Mouse (Mus musculus): ENCODE measurements around the gene Slf2.

Gene Slf2

DNA sequence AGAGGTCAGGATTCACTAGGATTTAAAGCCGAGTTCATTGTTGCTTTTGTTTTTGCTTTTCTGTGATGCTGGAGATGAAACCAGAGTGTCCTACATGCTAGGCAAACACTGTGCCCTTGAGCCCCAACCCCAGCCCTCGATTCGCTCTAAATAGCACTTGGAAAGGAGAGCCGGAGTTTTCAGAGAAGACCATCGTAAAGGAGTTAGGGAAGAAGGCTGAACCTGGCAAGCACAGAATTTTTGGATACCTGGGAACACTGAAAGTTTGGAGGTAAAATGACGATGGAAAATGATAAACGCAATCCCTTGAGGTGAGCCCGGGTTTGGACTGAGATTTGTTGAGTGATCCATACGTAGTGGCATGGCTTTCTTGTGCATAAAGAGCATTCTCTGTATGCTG lies 57.4 kb downstream of the Slf2 start:
- CTCF ChIA-PET = interaction anchor here in 3 of 4 experiments (0.7 to 4.7 kb wide), 7 partner anchors 14 to 43 kb away, joined by 3 to 28 read pairs (median 5); partner anchors contain the start of genes Mrpl43 (in 2 of the 3) and Twnk (in 1 of the 3)

DNA sequence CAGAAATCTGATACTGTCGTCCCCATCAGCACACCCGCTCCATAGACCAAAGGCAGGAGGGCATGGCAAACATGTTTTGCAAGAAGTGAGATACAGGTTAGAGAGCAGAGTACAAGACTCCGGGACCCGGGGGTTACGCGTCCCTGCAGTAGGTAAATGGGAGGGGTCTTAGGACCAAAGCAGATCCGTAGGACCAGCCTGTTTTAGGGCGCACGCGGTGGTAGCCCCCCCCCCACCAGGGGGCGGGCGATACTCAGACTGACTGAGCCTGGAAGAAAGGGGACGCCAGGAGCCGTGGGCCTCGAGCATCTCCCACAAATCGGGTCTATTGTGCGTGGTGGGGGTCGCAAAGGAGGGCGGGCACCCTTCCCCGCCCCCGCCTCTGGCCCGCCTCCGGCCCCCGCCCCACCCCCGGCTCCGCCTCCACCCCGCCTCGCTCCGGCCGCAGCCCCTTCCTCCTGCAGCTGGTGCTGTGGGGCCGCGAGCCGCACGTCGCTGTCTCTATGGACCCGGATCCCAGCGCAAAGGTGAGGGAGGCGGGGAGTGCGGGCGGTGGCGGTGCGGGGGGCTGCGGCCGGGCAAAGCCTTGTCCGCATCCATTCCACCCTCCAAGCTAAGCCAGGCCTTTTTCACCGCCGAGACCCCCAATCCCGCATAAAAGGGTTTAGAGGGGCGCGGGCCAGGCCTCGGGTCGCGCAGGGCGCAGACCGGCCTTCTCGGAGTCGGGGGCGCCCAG lies 58.0 kb downstream of the Slf2 start, which contains the start of gene Sema4g:
Sema4g (plus strand) TSS at position 271 of the 736 bp plus-strand sequence.
- POLR2A ChIA-PET = interaction anchor here in 3 of 4 experiments (0.6 to 6.4 kb wide), 14 partner anchors 13 to 504 kb away, joined by 3 to 29 read pairs (median 4); partner anchors contain the start of genes Mrpl43 (in 2 of the 3), Twnk (in 2 of the 3) and Slf2 (in 1 of the 3)
- CTCF ChIA-PET = interaction anchor here (0.6 to 4.7 kb wide), 14 partner anchors 8 to 1256 kb away, joined by 3 to 28 read pairs (median 4); partner anchors contain the start of genes Mrpl43 (in 2 of the 4) and Twnk (in 1 of the 4)

More for the DNA sequence above, 57.4 kb downstream of the Slf2 start:
- POLR2A ChIA-PET = interaction anchor here in 2 of 4 experiments (0.9 to 6.4 kb wide), 7 partner anchors 18 to 53 kb away, joined by 3 to 29 read pairs (median 5); partner anchors contain the start of genes Mrpl43 (in 2 of the 2) and Twnk (in 2 of the 2)

DNA sequence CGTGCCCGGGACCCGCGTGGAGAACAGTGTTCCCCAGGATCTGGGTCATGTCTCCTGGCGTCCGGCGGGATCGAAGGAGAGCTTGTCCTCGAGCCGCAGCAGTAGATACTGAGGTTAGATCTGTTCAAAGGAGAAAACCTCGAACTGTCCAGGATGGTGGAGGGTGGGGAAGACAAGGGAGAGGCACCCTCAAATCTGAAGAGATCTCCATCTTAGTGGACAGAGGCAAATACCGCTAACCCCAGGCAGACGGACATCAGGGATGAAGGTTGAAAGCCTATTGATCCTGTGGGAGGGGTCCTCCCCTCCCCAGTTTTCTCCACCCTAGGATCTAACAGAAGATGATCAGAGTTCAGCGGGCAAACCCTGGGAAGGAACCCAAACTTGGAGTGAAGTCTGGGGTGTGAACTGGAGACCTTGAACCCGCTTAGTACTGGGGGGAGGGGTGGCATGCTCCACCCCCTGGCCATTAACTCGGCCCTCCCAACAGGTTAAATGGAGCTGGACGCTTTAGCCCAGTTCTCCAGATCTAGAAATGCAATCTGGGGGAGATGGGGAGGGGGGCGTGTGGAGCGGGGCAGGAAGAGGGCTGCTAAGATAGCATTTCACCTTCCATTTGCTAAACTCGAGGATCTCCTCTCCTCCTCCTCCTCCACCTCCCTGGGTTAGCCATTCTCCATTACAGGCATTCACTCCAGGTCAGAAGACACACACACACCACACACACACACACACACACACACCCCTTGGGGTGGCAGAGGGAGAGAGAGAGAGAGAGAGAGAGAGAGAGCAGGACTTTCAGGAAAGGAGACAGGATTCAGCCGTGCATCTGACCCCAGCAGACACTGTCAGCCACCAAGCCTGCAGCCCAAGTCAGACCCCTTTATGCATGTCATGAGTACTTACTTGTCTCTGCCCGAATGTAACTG lies 58.9 kb downstream of the Slf2 start:
- ChIA-PET POLR2A (interaction anchor here in 3 of 4 experiments (0.6 to 6.4 kb wide), 12 partner anchors 12 to 505 kb away, joined by 3 to 29 read pairs (median 4); partner anchors contain the start of genes Mrpl43 (in 2 of the 3), Twnk (in 2 of the 3) and Slf2 (in 1 of the 3)), CTCF (interaction anchor here in 3 of 4 experiments (0.6 to 4.7 kb wide), 12 partner anchors 9 to 1255 kb away, joined by 3 to 28 read pairs (median 4); partner anchors contain the start of gene Mrpl43 (in 1 of the 3))

DNA sequence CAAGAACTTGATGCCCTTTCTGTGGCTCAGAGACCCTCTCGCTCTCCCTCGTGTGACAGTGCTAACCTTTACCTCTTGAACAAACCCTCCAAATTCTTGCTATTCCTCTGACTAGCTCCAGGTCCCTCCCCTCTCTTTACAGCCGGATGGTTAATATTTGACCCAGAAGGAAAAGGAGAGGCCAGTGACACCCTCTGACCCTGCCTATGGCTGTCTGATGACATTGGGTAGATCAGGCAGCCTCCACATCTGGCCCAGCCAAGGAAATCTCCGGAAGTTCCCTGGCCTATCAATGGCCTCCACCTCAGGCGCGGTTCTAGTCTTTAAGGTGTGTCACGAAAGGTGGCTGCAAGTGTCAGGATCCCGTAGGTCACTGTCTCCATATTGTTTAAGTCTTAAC lies 60.1 kb downstream of the Slf2 start:
- CTCF ChIA-PET = interaction anchor here in 2 of 4 experiments (1.0 to 4.7 kb wide), 4 partner anchors 21 to 84 kb away, joined by 3 to 28 read pairs (median 6); partner anchors contain the start of gene Kazald1 (in 1 of the 2)
- POLR2A ChIA-PET = interaction anchor here (0.5 to 6.5 kb wide), 13 partner anchors 8 to 329 kb away, joined by 3 to 63 read pairs (median 4); partner anchors contain the start of genes Twnk (in 3 of the 4), Mrpl43 (in 2 of the 4) and Lzts2 (in 1 of the 4)

DNA sequence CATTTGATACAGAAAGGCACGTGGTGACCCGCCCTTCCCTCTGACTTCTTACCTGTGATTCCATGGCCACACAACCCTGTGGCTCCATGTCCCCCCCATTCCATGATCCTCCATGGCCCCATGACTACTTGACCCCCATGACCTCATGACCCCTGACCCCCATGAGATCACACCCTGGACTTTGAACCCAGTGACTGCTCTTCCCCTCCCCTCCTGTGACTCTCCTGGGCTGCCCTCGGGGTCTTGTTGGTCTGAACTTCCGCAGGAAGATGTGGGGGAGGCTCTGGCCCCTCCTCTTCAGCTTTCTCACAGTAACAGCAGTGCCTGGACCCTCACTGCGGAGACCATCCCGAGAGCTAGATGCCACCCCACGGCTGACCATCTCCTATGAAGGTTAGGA lies 61.3 kb downstream of the Slf2 start:
- POLR2A ChIA-PET = interaction anchor here in 3 of 4 experiments (0.6 to 6.5 kb wide), 12 partner anchors 9 to 61 kb away, joined by 3 to 63 read pairs (median 5); partner anchors contain the start of genes Twnk (in 3 of the 3), Mrpl43 (in 2 of the 3) and Lzts2 (in 1 of the 3)
- CTCF ChIA-PET = interaction anchor here in 3 of 4 experiments (0.5 to 4.7 kb wide), 8 partner anchors 11 to 106 kb away, joined by 3 to 28 read pairs (median 4); partner anchors contain the start of gene Kazald1 (in 1 of the 3)

DNA sequence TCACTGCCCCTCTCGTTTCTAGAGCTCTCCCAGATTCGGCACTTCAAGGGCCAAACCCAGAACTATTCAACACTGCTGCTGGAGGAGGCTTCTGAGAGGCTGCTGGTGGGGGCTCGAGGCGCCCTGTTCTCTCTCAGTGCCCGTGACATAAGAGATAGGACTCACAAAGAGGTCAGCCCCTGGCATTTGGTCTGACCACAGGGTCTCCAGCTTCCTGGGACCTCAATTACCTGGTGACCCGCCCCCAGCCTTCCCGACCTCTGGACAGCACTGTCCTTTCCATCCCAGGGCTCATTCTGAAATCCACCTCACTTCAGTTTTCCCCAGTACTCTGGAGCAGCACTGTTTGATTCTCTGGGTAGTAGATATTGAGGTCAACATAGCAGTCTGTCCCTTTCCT lies 61.8 kb downstream of the Slf2 start:
- POLR2A ChIA-PET = interaction anchor here in 2 of 4 experiments (0.8 to 6.5 kb wide), 10 partner anchors 9 to 61 kb away, joined by 3 to 63 read pairs (median 6); partner anchors contain the start of genes Twnk (in 2 of the 2) and Mrpl43 (in 1 of the 2)
- CTCF ChIA-PET = interaction anchor here in 3 of 4 experiments (0.6 to 4.7 kb wide), 4 partner anchors 11 to 64 kb away, joined by 3 to 28 read pairs (median 6); no protein-coding TSS in a partner anchor

DNA sequence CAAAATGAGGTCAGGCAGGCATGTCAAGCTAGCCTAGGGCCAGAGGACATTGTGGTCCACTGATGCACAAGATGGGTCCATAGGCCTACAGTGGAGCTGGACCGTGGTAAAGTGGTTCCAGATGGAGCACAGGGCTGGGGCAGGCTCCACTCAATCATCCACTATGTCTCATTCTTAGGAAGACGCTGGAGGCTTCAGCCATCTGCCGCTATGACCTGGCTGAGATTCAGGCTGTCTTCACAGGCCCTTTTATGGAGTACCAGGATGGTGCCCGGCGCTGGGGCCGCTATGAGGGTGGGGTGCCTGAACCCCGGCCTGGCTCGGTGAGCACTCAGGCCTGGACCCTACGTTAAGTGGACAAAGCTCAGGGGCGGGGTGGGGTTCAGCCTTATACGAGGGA lies 66.8 kb downstream of the Slf2 start:
- CTCF ChIA-PET = interaction anchor here in 3 of 4 experiments (0.6 to 1.4 kb wide), 4 partner anchors 34 to 62 kb away, joined by 3 to 5 read pairs (median 4); no protein-coding TSS in a partner anchor
- POLR2A ChIA-PET = interaction anchor here in 2 of 4 experiments (1.2 to 1.6 kb wide), 4 partner anchors 9 to 67 kb away, joined by 3 to 4 read pairs (median 3); partner anchors contain the start of genes Mrpl43 (in 1 of the 2) and Slf2 (in 1 of the 2)

DNA sequence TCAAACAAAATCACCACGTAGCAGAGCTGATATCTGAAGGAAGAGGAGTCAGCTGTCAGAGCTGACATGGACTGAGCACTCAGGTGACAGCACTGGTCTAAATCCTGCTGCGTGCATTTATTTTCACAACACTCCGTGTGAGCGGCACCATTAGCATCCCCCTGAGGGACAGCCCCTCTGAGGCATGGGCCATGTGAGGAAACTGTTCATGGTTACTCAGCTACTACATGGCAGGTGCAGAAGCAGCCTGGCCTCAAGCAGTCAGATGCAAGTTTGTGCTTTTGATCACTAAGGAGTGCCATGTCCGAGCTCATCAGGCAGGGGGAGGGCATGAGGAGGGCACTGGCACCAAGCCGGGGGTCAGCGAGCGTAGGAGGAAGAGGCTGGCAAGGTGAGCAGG lies 68.7 kb downstream of the Slf2 start:
- ChIA-PET POLR2A (interaction anchor here in 1 of 4 experiments (0.9 to 8.6 kb wide), 3 partner anchors 13 to 69 kb away, joined by 3 to 141 read pairs (median 4); partner anchors contain the start of genes Lzts2 and Slf2), CTCF (interaction anchor here in 2 of 4 experiments (0.6 to 2.8 kb wide), 3 partner anchors 31 to 279 kb away, joined by 4 to 14 read pairs (median 7); no protein-coding TSS in a partner anchor)

DNA sequence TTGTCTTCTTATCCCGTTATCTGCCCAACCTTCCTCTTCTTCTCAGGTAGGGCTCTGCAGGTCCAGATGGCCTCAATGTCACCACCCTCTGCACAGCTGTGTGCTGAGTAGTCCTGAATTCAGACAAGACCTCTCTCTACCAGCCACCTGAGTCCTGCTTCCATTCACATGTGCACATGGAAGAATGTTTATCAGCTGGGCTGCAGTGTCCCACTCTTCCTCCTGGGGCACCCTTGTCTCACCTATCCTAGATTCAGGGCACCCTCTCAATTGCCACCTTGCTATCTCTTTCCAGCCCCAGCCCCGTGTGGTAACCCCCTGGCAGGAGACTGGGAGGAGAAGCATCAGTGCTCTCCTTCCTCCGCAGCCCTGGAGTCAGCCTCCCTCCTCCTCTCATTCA lies 71.3 kb downstream of the Slf2 start:
- CTCF ChIA-PET = interaction anchor here in 3 of 4 experiments (0.5 to 3.3 kb wide), 5 partner anchors 13 to 1508 kb away, joined by 3 to 18 read pairs (median 5); partner anchors contain the start of gene Sema4g (in 1 of the 3)
- POLR2A ChIA-PET = interaction anchor here (0.5 to 8.6 kb wide), 7 partner anchors 13 to 1044 kb away, joined by 3 to 141 read pairs (median 9); partner anchors contain the start of gene Lzts2 (in 2 of the 4)

DNA sequence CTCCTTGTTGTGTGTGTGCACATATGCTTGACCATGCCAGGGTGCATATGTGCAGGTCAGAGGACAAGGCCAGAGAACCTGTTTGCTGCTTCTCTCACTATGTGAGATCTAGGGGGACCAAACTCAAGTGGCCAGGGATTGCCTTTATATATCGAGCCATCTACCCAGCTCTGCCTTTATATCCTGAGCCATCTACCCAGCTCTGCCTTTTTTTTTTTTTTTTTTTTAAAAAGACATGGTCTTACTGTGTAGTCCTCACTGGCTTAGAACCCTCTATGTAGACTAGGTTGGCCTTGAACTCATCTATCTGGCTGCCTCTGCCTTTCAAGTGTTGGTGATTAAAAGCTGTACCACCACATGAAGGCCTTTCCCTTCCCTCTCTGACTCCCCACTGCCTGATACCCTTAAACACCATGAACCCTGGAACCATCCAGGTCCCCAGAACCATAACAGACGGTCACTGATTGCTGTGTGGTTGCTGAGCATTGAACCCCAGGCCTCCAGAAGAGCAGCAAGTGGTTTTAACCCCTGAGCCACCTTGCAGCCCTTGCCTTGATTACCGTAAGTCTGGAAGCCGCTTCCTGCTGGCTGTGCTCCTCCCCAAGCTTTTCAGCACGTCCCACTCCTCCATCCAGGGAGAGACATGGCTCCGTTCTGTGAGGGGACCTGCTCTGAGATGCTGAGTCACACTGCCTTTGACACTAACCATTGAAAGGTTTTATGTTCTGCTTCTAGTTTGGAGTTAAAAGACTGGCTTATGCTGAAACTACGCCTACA lies 73.0 kb downstream of the Slf2 start:
- ChIA-PET POLR2A (interaction anchor here in 3 of 4 experiments (0.6 to 8.6 kb wide), 11 partner anchors 10 to 715 kb away, joined by 3 to 141 read pairs (median 3); partner anchors contain the start of gene Lzts2 (in 2 of the 3)), CTCF (interaction anchor here in 3 of 4 experiments (0.6 to 16.7 kb wide), 8 partner anchors 8 to 1169 kb away, joined by 3 to 523 read pairs (median 4); no protein-coding TSS in a partner anchor)

DNA sequence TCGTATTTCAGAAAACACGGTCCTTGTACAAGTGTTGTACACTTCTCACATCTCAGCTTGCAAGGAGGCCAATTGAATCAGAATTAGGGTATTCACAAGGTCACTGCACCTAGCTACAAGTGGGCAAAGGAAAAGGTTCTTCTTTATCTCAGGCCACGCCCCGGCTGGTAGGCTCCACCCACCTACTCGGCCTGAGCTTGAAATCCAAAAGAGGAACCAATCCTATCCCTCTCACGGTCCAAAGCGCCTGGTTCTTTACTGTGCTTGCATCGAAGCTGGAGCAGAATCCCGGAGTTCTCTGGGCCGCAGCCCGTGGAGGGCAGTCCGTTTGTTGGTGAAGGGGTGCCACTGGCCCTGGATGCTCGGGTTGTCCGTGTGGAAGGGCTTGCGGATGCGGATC lies 74.5 kb downstream of the Slf2 start, which contains the start of gene Twnk:
Twnk (plus strand) TSS at position 220 of the 400 bp plus-strand sequence.
- ChIA-PET CTCF (interaction anchor here (0.7 to 16.7 kb wide), 15 partner anchors 10 to 443 kb away, joined by 3 to 523 read pairs (median 6); partner anchors contain the start of genes Hif1an (in 1 of the 4), Kazald1 (in 1 of the 4), Lzts2 (in 1 of the 4) and Sema4g (in 1 of the 4)), POLR2A (interaction anchor here (0.5 to 8.6 kb wide), 54 partner anchors 8 to 1522 kb away, joined by 3 to 141 read pairs (median 4); partner anchors contain the start of genes Lzts2 (in 4 of the 4), Kazald1 (in 3 of the 4), Pdzd7 (in 2 of the 4) and Sema4g (in 2 of the 4))

DNA sequence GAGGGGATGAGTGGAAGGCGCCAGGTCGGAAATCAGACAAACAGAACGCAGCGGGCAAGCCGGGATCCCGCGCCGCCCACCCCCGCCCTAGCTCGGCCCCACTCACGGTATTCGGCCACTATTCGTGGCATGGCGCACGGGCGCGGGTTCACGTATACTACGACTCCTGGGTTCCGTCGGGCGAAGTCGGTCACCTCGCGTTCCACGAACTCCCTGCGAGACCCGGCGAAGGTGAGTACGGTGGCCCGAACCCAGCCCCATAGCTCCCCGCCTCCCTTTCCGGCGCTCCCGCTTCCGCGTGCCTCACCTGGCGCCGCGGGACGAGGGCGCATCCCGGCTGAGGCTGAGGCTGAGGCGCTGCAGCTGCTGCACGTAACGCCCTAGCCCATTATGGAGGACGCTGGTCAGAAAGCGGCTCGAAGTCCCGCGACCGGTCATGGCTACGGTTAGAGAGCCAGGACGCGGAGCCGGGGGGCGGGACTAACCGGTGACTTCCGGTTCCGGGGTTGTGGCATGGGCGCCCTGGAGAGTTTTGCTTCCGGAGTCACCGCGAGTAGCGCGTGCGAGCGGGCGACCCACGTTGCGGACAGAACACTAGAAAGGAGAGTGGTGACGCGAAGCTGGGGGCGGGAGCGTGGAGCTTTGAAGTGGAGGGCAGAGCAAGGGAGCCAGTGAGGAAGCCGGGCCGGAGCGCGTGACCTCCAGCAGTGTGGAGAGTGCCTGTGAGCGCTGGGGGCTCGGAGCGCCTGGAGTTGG lies 75.2 kb downstream of the Slf2 start, which contains the start of gene Mrpl43:
Mrpl43 (minus strand) TSS at position 486 of the 756 bp plus-strand sequence.
- ChIA-PET CTCF (interaction anchor here (0.6 to 16.7 kb wide), 16 partner anchors 9 to 443 kb away, joined by 3 to 523 read pairs (median 6); partner anchors contain the start of genes Sema4g (in 2 of the 4), Hif1an (in 1 of the 4), Kazald1 (in 1 of the 4) and Lzts2 (in 1 of the 4)), POLR2A (interaction anchor here (0.5 to 8.6 kb wide), 59 partner anchors 8 to 539 kb away, joined by 3 to 141 read pairs (median 4); partner anchors contain the start of genes Lzts2 (in 4 of the 4), Kazald1 (in 3 of the 4), Pdzd7 (in 2 of the 4) and Sema4g (in 2 of the 4))

DNA sequence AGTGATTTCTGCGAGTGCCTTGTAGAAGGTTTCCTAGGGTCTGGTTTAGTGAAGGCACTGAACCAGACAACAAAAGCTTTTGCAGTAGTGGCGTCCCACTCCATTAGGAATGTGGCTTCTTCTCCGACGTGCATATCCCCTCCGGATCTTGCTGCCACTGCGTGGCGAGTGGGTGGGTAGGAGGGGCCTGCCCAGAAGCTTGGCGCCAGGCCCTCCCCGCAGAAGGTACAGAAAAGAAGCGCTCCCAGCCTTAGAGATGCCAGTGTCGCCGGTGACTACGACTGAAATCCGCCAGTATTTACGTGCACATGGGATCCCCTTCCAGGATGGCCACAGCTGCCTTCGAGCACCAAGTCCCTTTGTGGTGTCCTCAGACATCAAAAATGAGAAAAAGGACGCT lies 76.1 kb downstream of the Slf2 start:
- POLR2A ChIA-PET = interaction anchor here in 3 of 4 experiments (0.7 to 8.6 kb wide), 31 partner anchors 9 to 163 kb away, joined by 3 to 141 read pairs (median 4); partner anchors contain the start of genes Lzts2 (in 2 of the 3), Pdzd7 (in 2 of the 3), Sema4g (in 2 of the 3) and Sfxn3 (in 2 of the 3)
- CTCF ChIA-PET = interaction anchor here in 3 of 4 experiments (1.2 to 16.7 kb wide), 7 partner anchors 10 to 40 kb away, joined by 3 to 523 read pairs (median 10); partner anchors contain the start of genes Sema4g (in 1 of the 3) and Sfxn3 (in 1 of the 3)
